Mouse (Mus musculus) lung, postnatal 0 days (tissue): ENCODE measurements at regions not wholly inside any gene's neighbourhood (a gene's known extent, or its start where the extent isn't known, plus 50 kb on each side); places are given as distances from the start of the nearest gene placed in this dataset.

Experiments
- ATAC-seq: fragments of 200-750 bp; cut with Nextera tagmentation; 2 replicates; pipeline ENCODE4 v1.8.0; 2017; ENCODE audit warnings: moderate library complexity
- DNase-seq: peaks from one replicate; pipeline ENCODE4 v3.0.0-alpha.2; 2016; ENCODE audit warnings: low spot score
- H3K27ac ChIP-seq: fragments of 300-500 bp; sonication (generic); 2 replicates; pipeline ENCODE4 v1.5.1; 2014; ENCODE audit warnings: antibody characterized with exemption, mild to moderate bottlenecking, low read length, mixed read lengths
- H3K27me3 ChIP-seq: fragments of 300-500 bp; sonication (generic); replicated peaks from 2 replicates; pipeline ENCODE4 v1.6.1; 2014; ENCODE audit warnings: low read length, mixed read lengths; ENCODE audit not compliant: insufficient read depth
- H3K36me3 ChIP-seq: fragments of 300-500 bp; sonication (generic); 2 replicates; pipeline ENCODE4 v1.6.1; 2014; ENCODE audit warnings: low read length, mixed read lengths; ENCODE audit not compliant: insufficient read depth
- H3K4me1 ChIP-seq: fragments of 300-500 bp; sonication (generic); 2 replicates; pipeline ENCODE4 v1.6.1; 2014; ENCODE audit warnings: antibody characterized with exemption, low read depth, low read length, mixed read lengths; ENCODE audit not compliant: insufficient read depth
- H3K4me2 ChIP-seq: fragments of 300-500 bp; sonication (generic); replicated peaks from 2 replicates; pipeline ENCODE4 v1.6.1; 2014; ENCODE audit warnings: low read depth, mild to moderate bottlenecking, low read length, moderate library complexity, mixed read lengths
- H3K4me3 ChIP-seq: fragments of 300-500 bp; sonication (generic); 2 replicates; pipeline ENCODE4 v1.5.1; 2014; ENCODE audit warnings: low read depth, low read length
- H3K9ac ChIP-seq: fragments of 300-500 bp; sonication (generic); replicated peaks from 2 replicates; pipeline ENCODE4 v1.6.1; 2014; ENCODE audit warnings: low read depth, mild to moderate bottlenecking
- H3K9me3 ChIP-seq: fragments of 300-500 bp; sonication (generic); 2 replicates; pipeline ENCODE4 v1.6.1; 2016; ENCODE audit warnings: low read length, mixed read lengths
- CTCF ChIP-seq: IDR thresholded peaks from 2 replicates; pipeline ENCODE4 v1.5.1; 2016; ENCODE audit warnings: antibody characterized with exemption, mild to moderate bottlenecking
- EP300 ChIP-seq: IDR thresholded peaks from 2 replicates; pipeline ENCODE4 v1.6.1; 2016; ENCODE audit warnings: antibody characterized with exemption, mild to moderate bottlenecking, control low read depth
- WGBS: fragments of 180-500 bp; shearing (Covaris S2); extraction: QIAGEN DNeasy Blood & Tissue Kit; methylation state at CpG from one replicate; pipeline ENCODE4 v1.1.7; 2014; 5-methylcytosine and 5-hydroxymethylcytosine counted together

- Histone ChIP-seq H3K27ac (no peak overlapping the region), H3K4me1 (no peaks in the 10 kb centered on the region), H3K4me3 (no peak overlapping the region), H3K27me3 (no peaks in the 10 kb centered on the region), H3K4me2 (no peak overlapping the region), H3K9me3 (no peaks in the 10 kb centered on the region), H3K36me3 (no peaks in the 10 kb centered on the region), H3K9ac (no peak overlapping the region)
- no peak for TF ChIP-seq EP300
- TF ChIP-seq CTCF = peak; percentile 92
- WGBS = 14% methylated on average over 11 of the region's 11 CpGs
- DNase-seq (peak; percentile 84), ATAC-seq (peak; percentile 52)
Measured at GRCm38 (mm10) chr9:101689532-101690401, 171.9 kb upstream of the 9630041A04Rik start.

DNA sequence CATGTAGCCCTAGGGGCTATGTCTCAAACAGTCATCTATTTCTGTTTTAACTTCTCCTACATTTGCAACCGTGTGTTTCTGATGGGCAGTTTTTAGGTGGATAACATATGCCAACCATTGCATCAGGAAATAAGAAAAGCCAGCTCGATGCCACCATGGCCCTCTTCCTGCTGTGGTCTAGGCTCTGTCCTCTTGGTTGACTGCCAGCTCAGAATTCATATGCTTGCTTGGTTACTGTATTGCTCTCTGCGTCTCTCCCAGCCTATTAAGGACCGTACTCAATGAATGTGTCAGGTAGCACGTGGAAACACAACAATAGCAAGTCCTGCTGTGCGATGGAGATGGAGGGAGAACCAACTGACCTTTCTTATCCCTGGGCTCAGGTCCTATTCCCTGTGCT is 174.4 kb upstream of the 9630041A04Rik start:
- H3K4me1 ChIP-seq = no peaks in the 10 kb centered on the region
- H3K4me2 ChIP-seq = no peak overlapping the region
- H3K36me3 ChIP-seq = no peaks in the 10 kb centered on the region
- no peak for ATAC-seq
- H3K9me3 ChIP-seq = no peaks in the 10 kb centered on the region
- no peak overlapping the region for H3K9ac ChIP-seq
- no peak overlapping the region for H3K4me3 ChIP-seq
- no peak overlapping the region for H3K27ac ChIP-seq
- WGBS = 79% methylated on average over 6 of the region's 6 CpGs
- H3K27me3 ChIP-seq = no peaks in the 10 kb centered on the region
- DNase-seq = no peak
- TF ChIP-seq CTCF = no peak
- no peak for TF ChIP-seq EP300

DNA sequence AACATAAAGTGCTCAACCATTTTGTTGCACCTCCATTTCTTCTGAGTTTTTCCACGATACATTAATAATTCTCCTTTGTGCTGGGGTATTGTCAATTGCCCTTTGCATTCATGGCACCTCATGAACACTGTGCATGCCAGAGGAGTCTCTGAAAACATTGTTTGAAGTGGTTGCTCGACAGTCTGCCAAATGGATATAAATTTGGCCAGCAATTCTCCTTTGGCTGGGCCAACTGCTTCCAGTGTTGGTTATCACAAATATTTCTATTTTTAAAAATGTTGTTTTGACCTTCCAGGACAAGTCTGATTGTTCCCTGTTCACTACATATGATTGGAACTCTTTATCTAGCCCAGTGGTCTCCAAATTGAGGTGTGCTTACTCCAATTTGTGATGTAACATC is 184.1 kb upstream of the 9630041A04Rik start:
- Histone ChIP-seq H3K9ac (no peak overlapping the region), H3K27me3 (no peaks in the 10 kb centered on the region), H3K4me1 (no peaks in the 10 kb centered on the region), H3K4me2 (no peak overlapping the region), H3K36me3 (no peaks in the 10 kb centered on the region), H3K9me3 (no peaks in the 10 kb centered on the region), H3K27ac (no peak overlapping the region), H3K4me3 (no peak overlapping the region)
- DNase-seq (no peak), ATAC-seq (no peak)
- 55% methylated on average over 2 of the region's 2 CpGs for WGBS
- no peak for TF ChIP-seq CTCF
- TF ChIP-seq EP300 = no peak

DNA sequence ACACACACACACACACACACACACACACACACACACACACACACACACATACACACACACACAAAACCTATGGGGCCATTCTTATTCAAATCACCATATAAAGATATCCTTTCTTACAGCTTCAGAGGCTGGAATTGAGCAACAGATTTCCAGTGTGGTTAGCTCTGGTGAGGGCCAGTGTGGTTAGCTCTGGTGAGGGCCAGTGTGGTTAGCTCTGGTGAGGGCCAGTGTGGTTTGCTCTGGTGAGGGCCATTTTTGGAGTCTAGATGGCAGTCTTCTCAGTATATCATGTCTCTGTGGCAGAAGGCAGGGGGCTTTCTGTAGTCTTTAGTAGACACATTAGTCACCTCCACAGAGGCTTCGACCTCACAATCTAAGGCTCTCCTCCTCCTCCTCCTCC is 191.5 kb upstream of the 9630041A04Rik start:
- 100% methylated on average over 1 of the region's 1 CpGs for whole genome bisulfite sequencing
- H3K27me3 ChIP-seq = no peaks in the 10 kb centered on the region

GRCm38 (mm10) chr9:101649816-101650215 is 211.8 kb upstream of the 9630041A04Rik start:
- Histone ChIP-seq H3K27ac (no peak overlapping the region), H3K9ac (no peak overlapping the region)
- DNase-seq = no peak

More for the DNA sequence above, 191.5 kb upstream of the 9630041A04Rik start:
- ATAC-seq (no peak), DNase-seq (no peak)
- Histone ChIP-seq H3K4me2 (no peak overlapping the region), H3K9me3 (no peaks in the 10 kb centered on the region), H3K27ac (no peak overlapping the region), H3K4me1 (no peaks in the 10 kb centered on the region), H3K36me3 (no peaks in the 10 kb centered on the region), H3K4me3 (no peak overlapping the region), H3K9ac (no peak overlapping the region)
- TF ChIP-seq EP300 (no peak), CTCF (no peak)

DNA sequence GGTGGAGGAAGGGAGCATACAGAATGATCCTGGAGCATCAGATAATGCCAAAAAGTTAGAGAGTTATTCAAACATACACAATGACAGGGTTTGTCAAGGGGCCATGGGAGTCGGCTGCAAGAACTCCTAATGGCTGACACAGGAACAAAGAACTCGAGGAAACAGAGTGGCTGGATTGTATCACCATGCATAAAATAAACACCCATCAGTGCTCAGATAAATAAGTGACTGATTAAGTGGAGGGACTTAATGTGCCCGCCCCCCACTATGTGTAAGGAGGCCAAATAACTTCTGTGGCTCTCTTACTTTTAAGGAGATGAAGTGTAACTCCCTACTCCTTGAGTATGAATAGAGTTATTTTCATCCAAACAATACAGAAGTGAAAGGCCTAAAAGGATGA is 220.1 kb upstream of the 9630041A04Rik start:
- Histone ChIP-seq H3K9ac (no peak overlapping the region), H3K4me2 (no peak overlapping the region), H3K4me1 (no peaks in the 10 kb centered on the region), H3K4me3 (no peak overlapping the region), H3K36me3 (no peaks in the 10 kb centered on the region), H3K27ac (no peak overlapping the region), H3K9me3 (no peaks in the 10 kb centered on the region), H3K27me3 (no peaks in the 10 kb centered on the region)
- 6% methylated on average over 3 of the region's 3 CpGs for WGBS
- ATAC-seq = peak; percentile 47
- no peak for TF ChIP-seq EP300
- TF ChIP-seq CTCF = no peak
- DNase-seq = peak; percentile 20

More at GRCm38 (mm10) chr9:101649816-101650215, 211.8 kb upstream of the 9630041A04Rik start:
- Histone ChIP-seq H3K36me3 (no peaks in the 10 kb centered on the region), H3K4me3 (no peak overlapping the region), H3K9me3 (no peaks in the 10 kb centered on the region), H3K27me3 (no peaks in the 10 kb centered on the region), H3K4me2 (no peak overlapping the region), H3K4me1 (no peaks in the 10 kb centered on the region)
- ATAC-seq = no peak
- 80% methylated on average over 5 of the region's 5 CpGs for WGBS
- TF ChIP-seq CTCF (no peak), EP300 (no peak)
